Mouse (Mus musculus) monocyte, adult 2 months (primary cell): ENCODE results near the gene Gm7358.
"Not testable (repeated sequence)": the region's sequence is repeated elsewhere in the genome, so short reads cannot be mapped to it uniquely, and the experiment has no call there.

Experiments used
- DNase-seq, 2 experiments: peaks; one replicate each; pipeline ENCODE4 v3.0.0; 2022; ENCODE audit warnings: low spot score in 2 of 2, low read depth in 1 of 2

Gm7358 gene

GRCm38 (mm10) chr17:14059431-14059830 is at the start of gene Gm7358:
Gene Gm7358 (minus strand): TSS chr17:14059531.
- DNase-seq = not testable (repeated sequence)

- DNase-seq = not testable (repeated sequence)
Measured at GRCm38 (mm10) chr17:14103018-14103417, 43.7 kb upstream of the Gm7358 start.

GRCm38 (mm10) chr17:14101446-14101980 is 42.2 kb upstream of the Gm7358 start:
- DNase-seq = not testable (repeated sequence)

- DNase-seq = not testable (repeated sequence)
Measured at GRCm38 (mm10) chr17:14099886-14100285, 40.6 kb upstream of the Gm7358 start.

GRCm38 (mm10) chr17:14094165-14094564 is 34.8 kb upstream of the Gm7358 start:
- not testable (repeated sequence) for DNase-seq

- DNase-seq = not testable (repeated sequence)
Measured at GRCm38 (mm10) chr17:14086629-14087028, 27.3 kb upstream of the Gm7358 start.

GRCm38 (mm10) chr17:14041880-14042279 is 17.5 kb downstream of the Gm7358 start:
- DNase-seq = not testable (repeated sequence)

GRCm38 (mm10) chr17:14037012-14037411 is 22.3 kb downstream of the Gm7358 start:
- DNase-seq = not testable (repeated sequence)

- DNase-seq = not testable (repeated sequence)
Measured at GRCm38 (mm10) chr17:14036113-14036512, 23.2 kb downstream of the Gm7358 start.
